Mouse (Mus musculus): ENCODE data around the gene Rnaseh2b.

Rnaseh2b gene

GRCm38 (mm10) chr14:62322581-62323344, 30.4 kb downstream of the Rnaseh2b start:
- DNase-seq: no peak

- DNase-seq: no peak
Measured at GRCm38 (mm10) chr14:62323457-62323856, 31.1 kb downstream of the Rnaseh2b start.

- DNase-seq: no peak
Measured at GRCm38 (mm10) chr14:62324943-62325342, 32.6 kb downstream of the Rnaseh2b start.

- DNase-seq: no peak
Measured at GRCm38 (mm10) chr14:62326026-62326425, 33.6 kb downstream of the Rnaseh2b start.

GRCm38 (mm10) chr14:62327171-62327570, 34.8 kb downstream of the Rnaseh2b start:
- DNase-seq: no peak

- DNase-seq: no peak
Measured at GRCm38 (mm10) chr14:62328606-62329005, 36.2 kb downstream of the Rnaseh2b start.

- DNase-seq: no peak
Measured at GRCm38 (mm10) chr14:62329631-62330030, 37.2 kb downstream of the Rnaseh2b start.

- DNase-seq: no peak
Measured at GRCm38 (mm10) chr14:62331457-62331856, 39.1 kb downstream of the Rnaseh2b start.

GRCm38 (mm10) chr14:62331866-62332619, 39.7 kb downstream of the Rnaseh2b start:
- DNase-seq: peak; percentile 88

- DNase-seq: peak; percentile 39
Measured at GRCm38 (mm10) chr14:62333909-62334687, 41.7 kb downstream of the Rnaseh2b start.

- DNase-seq: no peak
Measured at GRCm38 (mm10) chr14:62339196-62339595, 46.8 kb downstream of the Rnaseh2b start.

GRCm38 (mm10) chr14:62341887-62342642, 49.7 kb downstream of the Rnaseh2b start:
- no peak for DNase-seq

- peak; percentile 68 for DNase-seq
Measured at GRCm38 (mm10) chr14:62342643-62343144, 50.3 kb downstream of the Rnaseh2b start.

- no peak for DNase-seq
Measured at GRCm38 (mm10) chr14:62346570-62346969, 54.2 kb downstream of the Rnaseh2b start.

- no peak for DNase-seq
Measured at GRCm38 (mm10) chr14:62347103-62347502, 54.7 kb downstream of the Rnaseh2b start.

- no peak for DNase-seq
Measured at GRCm38 (mm10) chr14:62349786-62350185, 57.4 kb downstream of the Rnaseh2b start.

GRCm38 (mm10) chr14:62350186-62350585, 57.8 kb downstream of the Rnaseh2b start:
- DNase-seq: no peak

- no peak for DNase-seq
Measured at GRCm38 (mm10) chr14:62350890-62351289, 58.5 kb downstream of the Rnaseh2b start.

GRCm38 (mm10) chr14:62353372-62353771, 61.0 kb downstream of the Rnaseh2b start:
- no peak for DNase-seq

GRCm38 (mm10) chr14:62353793-62354192, 61.4 kb downstream of the Rnaseh2b start:
- no peak for DNase-seq

GRCm38 (mm10) chr14:62355201-62355600, 62.8 kb downstream of the Rnaseh2b start:
- DNase-seq: no peak

- DNase-seq: no peak
Measured at GRCm38 (mm10) chr14:62361263-62361980, 69.0 kb downstream of the Rnaseh2b start.
